Comparison of ENCODE assay signal across 20 mouse cellular contexts in the genomic region with DNA sequence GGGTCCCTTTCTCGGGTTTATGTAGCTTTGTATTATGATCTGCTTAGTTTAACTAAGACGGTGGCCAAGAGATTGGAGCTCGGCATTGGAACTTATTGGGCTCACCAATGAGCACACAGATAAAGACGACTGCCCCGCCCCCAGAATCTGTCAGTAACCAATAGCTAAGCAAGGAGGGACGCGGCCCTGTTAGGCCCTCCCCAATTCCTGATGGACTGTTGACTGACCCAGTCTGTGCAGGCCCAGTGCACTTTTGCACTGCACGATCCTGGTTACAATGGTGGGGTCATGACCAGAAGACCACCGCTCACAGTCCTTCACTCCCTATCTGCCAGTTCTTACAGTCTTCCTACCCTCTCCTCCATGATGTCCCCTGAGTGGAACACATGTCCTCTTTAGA. TPM values are rescaled to one million over a fixed set of nuclear protein-coding genes. Genes with fewer than 3 reads are reported as not detected.
DNase-seq lines count a peak whose midpoint lies in the region; ATAC-seq and TF ChIP-seq lines count a peak whose summit lies in the region.
"Had no signal": no experiment of that assay in that cellular context is flagged by ENCODE, and none has a peak within 500 bp of the region (broad histone marks: within the 10 kb centered on the region; RNA-seq: fewer than 3 reads in every experiment).

No protein-coding gene starts in this region.

- no peaks in the 10 kb centered on the region for H3K4me1 ChIP-seq in forebrain, embryonic 12.5 days
- no peaks in the 10 kb centered on the region for H3K4me1 ChIP-seq in forebrain, embryonic 13.5 days
- no peaks in the 10 kb centered on the region for H3K4me1 ChIP-seq in midbrain, embryonic 11.5 days (ENCODE audit: control insufficient read depth, insufficient read depth, low read length)
- H3K4me1 ChIP-seq in midbrain, embryonic 16.5 days (ENCODE audit: control insufficient read depth, insufficient read depth, low read length) = no peaks in the 10 kb centered on the region
- no peaks in the 10 kb centered on the region for H3K4me1 ChIP-seq in testis, adult 2 months (ENCODE audit: control insufficient read depth, insufficient read depth, low read length)
- H3K4me1 ChIP-seq: heart, embryonic 10.5 days; liver, embryonic 12.5 days; neural tube, embryonic 12.5 days had no signal

- DNase-seq in midbrain, embryonic 11.5 days (ENCODE audit: low spot score, missing footprints) = no peak
- DNase-seq in WW6 (ENCODE audit: low read depth, low spot score) = peak; percentile 26
- no peak for DNase-seq in left cerebral cortex, adult 11 months (ENCODE audit: low spot score)
- DNase-seq: cerebellum, postnatal 10 days; embryo, embryonic 11 days; gastrocnemius, postnatal 10 days; heart, postnatal 10 days; lung, embryonic 14.5 days; lung, postnatal 4 days; thymus, adult 18-20 months had no signal

- H3K36me3 ChIP-seq in forebrain, embryonic 12.5 days (replicated peaks) = peaks cover 6% of the 10 kb centered on the region; the same call in 1 of the 2 replicates
- H3K36me3 ChIP-seq in forebrain, embryonic 13.5 days (ENCODE audit: poor library complexity, severe bottlenecking) = peaks cover 4% of the 10 kb centered on the region; the same call in 1 of the 2 replicates
- H3K36me3 ChIP-seq in midbrain, embryonic 11.5 days (ENCODE audit: control insufficient read depth, insufficient read depth, low read length) = no peaks in the 10 kb centered on the region
- H3K36me3 ChIP-seq in midbrain, embryonic 16.5 days (ENCODE audit: control insufficient read depth, insufficient read depth, low read length) = peaks cover 2% of the 10 kb centered on the region; the same call in 1 of the 2 replicates
- no peaks in the 10 kb centered on the region for H3K36me3 ChIP-seq in testis, adult 2 months (ENCODE audit: control insufficient read depth, insufficient read depth, low read length)
- H3K36me3 ChIP-seq: heart, embryonic 10.5 days; liver, embryonic 12.5 days had no signal

- H3K9ac ChIP-seq in forebrain, embryonic 12.5 days = no peak overlapping the region
- no peak overlapping the region for H3K9ac ChIP-seq in forebrain, embryonic 13.5 days
- no peak overlapping the region for H3K9ac ChIP-seq in midbrain, embryonic 11.5 days (ENCODE audit: low read length)
- H3K9ac ChIP-seq in midbrain, embryonic 16.5 days (ENCODE audit: low read depth, low read length) = no peak overlapping the region
- H3K9ac ChIP-seq: liver, embryonic 12.5 days; lung, embryonic 14.5 days; neural tube, embryonic 12.5 days had no signal

- H3K27me3 ChIP-seq in forebrain, embryonic 12.5 days = no peaks in the 10 kb centered on the region
- no peaks in the 10 kb centered on the region for H3K27me3 ChIP-seq in forebrain, embryonic 13.5 days
- no peaks in the 10 kb centered on the region for H3K27me3 ChIP-seq in midbrain, embryonic 11.5 days (ENCODE audit: control insufficient read depth, insufficient read depth, low read length)
- H3K27me3 ChIP-seq in midbrain, embryonic 16.5 days (ENCODE audit: control insufficient read depth, insufficient read depth, low read depth, low read length) = no peaks in the 10 kb centered on the region
- no peaks in the 10 kb centered on the region for H3K27me3 ChIP-seq in testis, adult 2 months (ENCODE audit: control insufficient read depth, insufficient read depth, low read length)
- H3K27me3 ChIP-seq: liver, embryonic 12.5 days; neural tube, embryonic 12.5 days; Patski had no signal

- TF ChIP-seq CTCF in testis, adult 2 months (IDR thresholded peaks at IDR 0.05; ENCODE audit: control insufficient read depth, insufficient read depth, insufficient replicate concordance, low read depth, low read length) = no peak

- WGBS in forebrain, embryonic 12.5 days = 90% methylated on average over 9 of the region's 9 CpGs
- 90% methylated on average over 9 of the region's 9 CpGs for WGBS in forebrain, embryonic 13.5 days
- 93% methylated on average over 9 of the region's 9 CpGs for WGBS in midbrain, embryonic 11.5 days
- whole genome bisulfite sequencing in midbrain, embryonic 16.5 days = 86% methylated on average over 9 of the region's 9 CpGs

- no peaks in the 10 kb centered on the region for H3K9me3 ChIP-seq in forebrain, embryonic 12.5 days
- H3K9me3 ChIP-seq in forebrain, embryonic 13.5 days (replicated peaks) = no peaks in the 10 kb centered on the region
- H3K9me3 ChIP-seq in midbrain, embryonic 11.5 days (ENCODE audit: control insufficient read depth, low read length) = no peaks in the 10 kb centered on the region
- no peaks in the 10 kb centered on the region for H3K9me3 ChIP-seq in midbrain, embryonic 16.5 days (replicated peaks; ENCODE audit: control insufficient read depth, low read length, poor library complexity, severe bottlenecking)
- H3K9me3 ChIP-seq: heart, embryonic 10.5 days; liver, embryonic 12.5 days; neural tube, embryonic 12.5 days had no signal

- H3K4me2 ChIP-seq in forebrain, embryonic 12.5 days = no peak overlapping the region
- H3K4me2 ChIP-seq in forebrain, embryonic 13.5 days = no peak overlapping the region
- H3K4me2 ChIP-seq in midbrain, embryonic 11.5 days = no peak overlapping the region
- H3K4me2 ChIP-seq in midbrain, embryonic 16.5 days (ENCODE audit: low read length) = no peak overlapping the region
- H3K4me2 ChIP-seq: liver, embryonic 12.5 days; lung, embryonic 14.5 days; neural tube, embryonic 12.5 days had no signal

- H3K4me3 ChIP-seq in forebrain, embryonic 12.5 days (replicated peaks) = no peak overlapping the region
- no peak overlapping the region for H3K4me3 ChIP-seq in forebrain, embryonic 13.5 days
- H3K4me3 ChIP-seq in midbrain, embryonic 11.5 days (ENCODE audit: low read depth, low read length) = no peak overlapping the region
- H3K4me3 ChIP-seq in midbrain, embryonic 16.5 days (ENCODE audit: low read depth, low read length) = no peak overlapping the region
- H3K4me3 ChIP-seq in testis, adult 2 months (ENCODE audit: control insufficient read depth, low read depth, low read length) = peak overlapping the region; percentile 30
- H3K4me3 ChIP-seq: heart, embryonic 10.5 days; liver, embryonic 12.5 days; neural tube, embryonic 12.5 days had no signal

- H3K27ac ChIP-seq in forebrain, embryonic 12.5 days = no peak overlapping the region
- H3K27ac ChIP-seq in forebrain, embryonic 13.5 days = no peak overlapping the region
- H3K27ac ChIP-seq in midbrain, embryonic 11.5 days (ENCODE audit: low read depth, low read length) = no peak overlapping the region
- H3K27ac ChIP-seq in midbrain, embryonic 16.5 days (ENCODE audit: low read length) = no peak overlapping the region
- no peak overlapping the region for H3K27ac ChIP-seq in testis, adult 2 months (ENCODE audit: control insufficient read depth, insufficient read depth, low read depth, low read length)
- H3K27ac ChIP-seq: heart, embryonic 10.5 days; liver, embryonic 12.5 days; neural tube, embryonic 12.5 days had no signal

- ATAC-seq in forebrain, embryonic 12.5 days (ENCODE audit: low FRiP score) = peak; percentile 30; the same call in 1 of the 2 replicates
- no peak for ATAC-seq in forebrain, embryonic 13.5 days
- ATAC-seq in midbrain, embryonic 11.5 days (ENCODE audit: low FRiP score) = 0 out of 2 replicates have a peak, but pooled peaks have one; percentile 52
- ATAC-seq in midbrain, embryonic 16.5 days = no peak
- no peak for ATAC-seq in megakaryocyte-erythroid progenitor cell, adult 5-6 weeks (replicated peaks; ENCODE audit: low FRiP score, low TSS enrichment, poor library complexity, severe bottlenecking)
- ATAC-seq: inflammation-experienced regulatory T-cells, adult 6 months; liver, embryonic 12.5 days; Patski had no signal

- no peak for TF ChIP-seq POLR2A in testis, adult 2 months (IDR thresholded peaks at IDR 0.05; ENCODE audit: control insufficient read depth, low read depth, low read length)

RNA-seq across cellular contexts. Expression of a gene that starts 33.6 kb away (rescaled TPM):
- polyA plus RNA-seq in forebrain, embryonic 12.5 days (2016; fragmentation: Nextera tagmentation; extraction: Ambion mirVana) = 26.5 and 28.8 TPM in 2 replicates
- 20.1 and 22.2 TPM in 2 replicates for polyA plus RNA-seq in forebrain, embryonic 13.5 days (2015; fragmentation: Nextera tagmentation; extraction: Ambion mirVana)
- polyA plus RNA-seq in midbrain, embryonic 11.5 days (2014; fragmentation: Nextera tagmentation; extraction: Ambion mirVana) = 37.3 and 41.7 TPM in 2 replicates
- 26.7 and 28.1 TPM in 2 replicates for polyA plus RNA-seq in midbrain, embryonic 16.5 days (2015; fragmentation: Nextera tagmentation; extraction: Ambion mirVana)
- polyA plus RNA-seq in testis, adult 2 months (2012; rRNA removed) = 59.7 and 60.4 TPM in 2 replicates
- 2.9 and 3.5 TPM in 2 replicates for total RNA-seq in megakaryocyte-erythroid progenitor cell, adult 5-6 weeks (2014; fragmentation: Nextera tagmentation)
- 8.4 and 19.4 TPM in 2 replicates for total RNA-seq in megakaryocyte-erythroid progenitor cell, adult 5-6 weeks (2017)

Comparison
In these comparisons a context has a peak if more than half of its experiments do, and no peak if none do; other contexts are left out.
1. ATAC-seq: peak in forebrain, embryonic 12.5 days (single experiment) and midbrain, embryonic 11.5 days (single experiment); none in forebrain, embryonic 13.5 days (single experiment), midbrain, embryonic 16.5 days (single experiment) and megakaryocyte-erythroid progenitor cell, adult 5-6 weeks (single experiment).